Comparison of ENCODE assay signal across 23 mouse cellular contexts in genomic region chr1:184525740-184526139, GRCm38 (mm10).
DNase-seq lines count a peak whose midpoint lies in the region; ATAC-seq and TF ChIP-seq lines count a peak whose summit lies in the region.
"Had no signal": no experiment of that assay in that cellular context is flagged by ENCODE, and none has a peak within 500 bp of the region (broad histone marks: within the 10 kb centered on the region; RNA-seq: fewer than 3 reads in every experiment).

No protein-coding gene starts in this region.

- H3K27me3 ChIP-seq in forebrain, embryonic 14.5 days (replicated peaks; ENCODE audit: control insufficient read depth, insufficient read depth, low read length), result no peaks in the 10 kb centered on the region
- H3K27me3 ChIP-seq in forebrain, embryonic 15.5 days, result no peaks in the 10 kb centered on the region
- H3K27me3 ChIP-seq in midbrain, embryonic 12.5 days, result no peaks in the 10 kb centered on the region
- H3K27me3 ChIP-seq in midbrain, postnatal 0 days (ENCODE audit: insufficient read depth, low read length), result no peaks in the 10 kb centered on the region
- H3K27me3 ChIP-seq: embryonic facial prominence, embryonic 12.5 days; forebrain, embryonic 12.5 days had no signal

- no peaks in the 10 kb centered on the region for H3K36me3 ChIP-seq in forebrain, embryonic 14.5 days (ENCODE audit: control insufficient read depth, insufficient read depth, low read length)
- H3K36me3 ChIP-seq in forebrain, embryonic 15.5 days, result no peaks in the 10 kb centered on the region
- H3K36me3 ChIP-seq in midbrain, embryonic 12.5 days, result no peaks in the 10 kb centered on the region
- no peaks in the 10 kb centered on the region for H3K36me3 ChIP-seq in midbrain, postnatal 0 days (ENCODE audit: insufficient read depth, low read length)
- H3K36me3 ChIP-seq: embryonic facial prominence, embryonic 10.5 days; embryonic facial prominence, embryonic 12.5 days; forebrain, embryonic 12.5 days; G1E had no signal

- no peak overlapping the region for H3K4me2 ChIP-seq in forebrain, embryonic 14.5 days (ENCODE audit: low read length)
- no peak overlapping the region for H3K4me2 ChIP-seq in forebrain, embryonic 15.5 days (replicated peaks)
- no peak overlapping the region for H3K4me2 ChIP-seq in midbrain, embryonic 12.5 days (replicated peaks)
- no peak overlapping the region for H3K4me2 ChIP-seq in midbrain, postnatal 0 days (ENCODE audit: low read depth, low read length, poor library complexity, severe bottlenecking)
- H3K4me2 ChIP-seq: embryonic facial prominence, embryonic 12.5 days; forebrain, embryonic 12.5 days had no signal

- WGBS in forebrain, embryonic 14.5 days, result 37% methylated on average over 4 of the region's 4 CpGs
- 43% methylated on average over 4 of the region's 4 CpGs for WGBS in forebrain, embryonic 15.5 days
- 40% methylated on average over 4 of the region's 4 CpGs for WGBS in midbrain, embryonic 12.5 days
- WGBS in midbrain, postnatal 0 days, result 38% methylated on average over 4 of the region's 4 CpGs

- H3K27ac ChIP-seq in forebrain, embryonic 14.5 days (ENCODE audit: low read depth, low read length), result no peak overlapping the region
- H3K27ac ChIP-seq in forebrain, embryonic 15.5 days (replicated peaks), result no peak overlapping the region
- H3K27ac ChIP-seq in midbrain, embryonic 12.5 days (replicated peaks), result no peak overlapping the region
- H3K27ac ChIP-seq in midbrain, postnatal 0 days (ENCODE audit: low read depth, low read length), result no peak overlapping the region
- H3K27ac ChIP-seq: embryonic facial prominence, embryonic 10.5 days; embryonic facial prominence, embryonic 12.5 days; forebrain, embryonic 12.5 days had no signal

- no peaks in the 10 kb centered on the region for H3K4me1 ChIP-seq in forebrain, embryonic 14.5 days (ENCODE audit: control insufficient read depth, insufficient read depth, low read length)
- no peaks in the 10 kb centered on the region for H3K4me1 ChIP-seq in forebrain, embryonic 15.5 days
- peaks cover 7% of the 10 kb centered on the region; the same call in 1 of the 2 replicates for H3K4me1 ChIP-seq in midbrain, embryonic 12.5 days
- H3K4me1 ChIP-seq in midbrain, postnatal 0 days (ENCODE audit: insufficient read depth, low read length), result no peaks in the 10 kb centered on the region
- H3K4me1 ChIP-seq: embryonic facial prominence, embryonic 12.5 days had no signal

- no peak overlapping the region for H3K9ac ChIP-seq in forebrain, embryonic 14.5 days (ENCODE audit: low read length)
- no peak overlapping the region for H3K9ac ChIP-seq in forebrain, embryonic 15.5 days (replicated peaks)
- no peak overlapping the region for H3K9ac ChIP-seq in midbrain, embryonic 12.5 days (replicated peaks)
- no peak overlapping the region for H3K9ac ChIP-seq in midbrain, postnatal 0 days (replicated peaks; ENCODE audit: low read length, poor library complexity, severe bottlenecking)
- H3K9ac ChIP-seq: embryonic facial prominence, embryonic 12.5 days; forebrain, embryonic 12.5 days had no signal

- peak; percentile 5 for DNase-seq in forebrain, embryonic 14.5 days (ENCODE audit: low spot score)
- no peak for DNase-seq in midbrain, postnatal 0 days (ENCODE audit: low spot score)
- DNase-seq in ES-CJ7 (ENCODE audit: low read depth, low spot score) (peak; percentile 23), R1 (ENCODE audit: low read depth, low spot score) (peak; percentile 4)
- DNase-seq in testis, postnatal 10 days (ENCODE audit: low spot score), result no peak
- DNase-seq: adrenal gland, adult 2 months; adrenal gland, postnatal 10 days; adrenal gland, postnatal 25 days; cerebellum, adult 11-12 months; cerebellum, adult 2 months; cerebellum, adult 9-10 months; cerebellum, postnatal 10 days; cerebellum, postnatal 25 days had no signal

- TF ChIP-seq CTCF in midbrain, postnatal 0 days (IDR thresholded peaks at IDR 0.05), result no peak

- ATAC-seq in forebrain, embryonic 14.5 days, result peak; percentile 44; the same call in 1 of the 2 replicates
- ATAC-seq in forebrain, embryonic 15.5 days (replicated peaks), result no peak
- ATAC-seq in midbrain, embryonic 12.5 days (ENCODE audit: low FRiP score, low read depth), result peak; percentile 88
- ATAC-seq in midbrain, postnatal 0 days (ENCODE audit: low FRiP score), result no peak
- no peak for ATAC-seq in erythroblast, adult 5-6 weeks (replicated peaks; ENCODE audit: low FRiP score, poor library complexity, severe bottlenecking)
- ATAC-seq: forebrain, embryonic 16.5 days; Patski had no signal

- H3K4me3 ChIP-seq in forebrain, embryonic 14.5 days (ENCODE audit: low read depth, low read length), result no peak overlapping the region
- H3K4me3 ChIP-seq in forebrain, embryonic 15.5 days, result no peak overlapping the region
- no peak overlapping the region for H3K4me3 ChIP-seq in midbrain, embryonic 12.5 days
- H3K4me3 ChIP-seq in midbrain, postnatal 0 days (ENCODE audit: low read depth, low read length), result no peak overlapping the region
- H3K4me3 ChIP-seq: embryonic facial prominence, embryonic 10.5 days; embryonic facial prominence, embryonic 12.5 days; erythroblast, embryonic 14.5 days; forebrain, embryonic 12.5 days had no signal

- H3K9me3 ChIP-seq in forebrain, embryonic 14.5 days (replicated peaks; ENCODE audit: control insufficient read depth, low read length), result no peaks in the 10 kb centered on the region
- no peaks in the 10 kb centered on the region for H3K9me3 ChIP-seq in forebrain, embryonic 15.5 days
- H3K9me3 ChIP-seq in midbrain, embryonic 12.5 days, result no peaks in the 10 kb centered on the region
- no peaks in the 10 kb centered on the region for H3K9me3 ChIP-seq in midbrain, postnatal 0 days (ENCODE audit: low read length)
- H3K9me3 ChIP-seq: embryonic facial prominence, embryonic 10.5 days; embryonic facial prominence, embryonic 12.5 days; forebrain, embryonic 12.5 days; G1E had no signal

Comparison
In these comparisons a context has a peak if more than half of its experiments do, and no peak if none do; other contexts are left out.
1. ATAC-seq: peak in forebrain, embryonic 14.5 days (single experiment) and midbrain, embryonic 12.5 days (single experiment); none in forebrain, embryonic 15.5 days (single experiment), midbrain, postnatal 0 days (single experiment) and erythroblast, adult 5-6 weeks (single experiment).
2. DNase-seq: peak in forebrain, embryonic 14.5 days (single experiment), ES-CJ7 (single experiment) and R1 (single experiment); none in midbrain, postnatal 0 days (single experiment) and testis, postnatal 10 days (single experiment).